Mouse (Mus musculus) gastrocnemius, adult 8-10 months (tissue): ENCODE data around the gene Slc35b4. TPM values are rescaled to one million over a fixed set of nuclear protein-coding genes. Genes with fewer than 3 reads are reported as not detected.

ENCODE experiments used
- DNase-seq, 2 experiments: peaks; one replicate each; pipeline ENCODE4 v3.0.0; 2022; ENCODE audit warnings: low spot score in 2 of 2
- total RNA-seq, 4 experiments: library from RNA; stranded (reverse); gene quantifications; 2 replicates each; pipeline ENCODE4 v1.2.4; 2022

Gene Slc35b4
- total RNA-seq, 4 experiments from 2014 or later: 7.4 to 9.8 (median 7.7) TPM

DNA sequence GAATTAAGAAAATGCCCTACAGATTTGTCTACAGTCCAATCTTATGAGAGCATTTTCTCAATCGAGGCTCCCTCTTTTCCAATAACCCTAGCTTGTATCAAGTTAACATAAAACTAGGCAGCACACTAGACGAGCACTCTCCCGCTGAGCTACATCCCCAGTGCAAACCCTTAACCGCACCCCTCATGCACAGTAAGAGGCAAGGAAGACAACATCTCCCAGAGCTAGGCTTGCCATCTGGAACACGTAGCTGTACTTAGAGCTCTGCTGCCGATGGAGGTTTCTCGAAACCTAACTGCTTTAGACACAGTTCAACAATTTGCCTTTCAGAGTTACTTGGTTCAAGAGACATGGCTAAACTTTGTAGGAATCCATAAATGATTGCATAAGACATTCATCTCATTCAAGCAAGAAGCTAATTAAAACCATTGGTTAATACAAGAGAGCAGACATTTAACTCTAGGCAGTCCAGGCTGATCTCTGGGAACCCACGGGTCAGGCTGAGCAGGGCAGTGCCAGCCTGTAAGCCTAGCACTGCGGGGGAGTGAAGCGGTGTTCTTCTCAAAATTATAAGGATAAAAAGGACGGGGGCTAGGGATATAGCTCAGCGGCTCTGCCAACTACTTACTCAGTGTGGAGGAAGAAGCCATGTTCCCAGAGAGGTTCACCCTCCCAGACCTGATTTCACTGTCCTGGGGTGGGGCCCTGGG, 5.0 kb downstream of the Slc35b4 start:
- DNase-seq: no peak

DNA sequence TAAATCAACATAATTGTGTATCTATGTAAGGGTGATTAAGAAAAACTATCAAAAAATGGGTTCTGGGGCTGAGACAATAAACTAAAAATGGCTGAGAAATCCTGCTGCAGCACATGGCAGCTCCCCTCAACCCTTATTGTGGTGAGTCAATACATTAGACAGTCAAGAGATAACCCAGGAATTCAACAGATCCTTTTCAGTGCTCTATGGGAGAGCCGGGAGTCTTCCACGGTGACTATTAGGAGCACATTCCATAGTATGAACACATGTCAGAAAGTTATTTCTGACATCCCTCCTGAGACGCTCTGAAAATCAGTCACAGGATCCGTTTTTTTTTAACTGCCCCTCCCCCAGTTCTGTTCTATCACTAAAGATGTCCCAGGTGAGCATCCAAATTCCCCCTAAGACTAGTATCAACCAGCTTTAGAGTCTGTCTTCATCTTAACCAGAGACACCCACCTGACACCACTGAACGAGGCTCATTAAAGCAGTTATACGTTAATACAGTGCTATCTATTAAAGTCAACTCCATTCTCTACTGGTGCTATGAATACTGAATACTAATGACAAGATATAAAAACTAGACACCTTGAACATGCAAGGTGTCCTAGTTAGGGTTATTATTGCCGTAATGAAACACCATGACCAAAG, 5.9 kb downstream of the Slc35b4 start:
- DNase-seq: no peak

DNA sequence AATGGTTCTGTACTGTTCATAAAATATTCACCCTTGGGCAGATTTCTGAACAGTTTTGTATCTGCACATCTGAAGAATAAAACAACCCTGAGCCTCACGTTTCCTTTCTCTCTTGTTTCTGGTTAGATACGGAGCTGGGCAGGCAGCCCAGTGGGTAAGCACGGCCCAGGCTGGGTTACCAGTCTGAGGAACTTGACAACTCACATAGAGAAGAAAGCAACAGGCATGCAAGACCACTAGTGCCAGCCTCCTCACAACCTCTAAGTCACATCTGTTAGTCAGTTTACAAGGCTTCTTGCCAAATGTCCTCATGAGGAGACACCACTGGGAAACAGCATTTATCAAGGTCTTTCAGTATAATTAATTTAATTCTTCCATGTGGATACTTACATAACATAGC, 8.1 kb downstream of the Slc35b4 start:
- DNase-seq: no peak

DNA sequence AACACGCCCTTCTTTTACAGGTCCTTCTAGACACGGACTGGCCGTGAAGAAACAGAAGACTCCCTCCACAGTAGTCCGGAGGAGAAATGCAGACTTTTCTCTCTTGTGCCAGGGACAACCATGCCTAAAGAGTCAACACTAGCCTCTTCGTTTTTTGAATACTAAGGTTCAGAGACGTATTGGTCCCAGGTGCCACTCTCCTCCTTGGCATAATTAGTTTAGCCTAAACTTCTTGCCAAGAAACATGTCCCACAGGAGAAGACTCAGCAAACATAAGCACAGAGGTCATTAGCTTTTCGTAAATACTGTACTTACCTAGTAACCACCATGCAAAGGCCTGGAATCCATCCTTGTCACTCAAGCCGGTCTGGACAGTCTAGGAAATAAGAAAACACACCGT, 13.9 kb downstream of the Slc35b4 start:
- DNase-seq: no peak

DNA sequence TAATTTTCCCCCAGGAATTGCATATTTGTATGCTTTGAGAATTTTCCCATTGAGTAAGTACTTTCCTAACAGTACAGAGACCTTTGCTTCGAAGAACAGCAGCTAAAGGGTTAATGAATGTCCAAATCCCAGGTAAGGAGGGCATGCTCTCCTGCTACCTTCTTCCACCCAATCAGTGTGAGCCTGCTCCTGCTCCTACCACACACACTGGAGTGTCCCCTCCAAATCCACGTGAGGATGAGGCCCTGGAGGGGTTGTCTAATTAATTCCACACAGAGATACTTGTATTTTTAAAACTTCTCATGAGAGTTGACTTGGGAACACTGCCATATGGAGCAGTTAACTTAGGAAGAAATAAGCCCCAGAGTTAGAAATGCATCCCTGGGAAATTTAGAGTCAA, 14.3 kb downstream of the Slc35b4 start:
- no peak for DNase-seq

DNA sequence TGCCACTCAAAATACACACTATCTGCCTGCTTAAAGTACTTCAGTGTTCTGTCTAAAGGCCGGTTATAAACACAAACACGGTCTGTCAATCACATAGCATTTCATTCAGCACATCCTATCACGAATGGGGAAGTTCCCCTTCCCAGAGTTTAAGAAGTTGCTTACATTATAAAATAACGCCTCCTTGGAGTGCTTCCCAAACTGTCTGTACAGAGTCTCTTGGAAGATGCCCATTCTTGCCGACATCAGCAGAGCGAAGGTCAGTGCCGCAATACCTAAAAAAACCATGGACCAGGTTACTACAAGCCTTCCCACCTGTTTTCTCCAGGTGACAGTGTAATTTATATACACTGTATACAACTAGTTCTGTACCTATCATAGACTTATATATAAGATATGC, 15.4 kb downstream of the Slc35b4 start:
- DNase-seq: no peak

DNA sequence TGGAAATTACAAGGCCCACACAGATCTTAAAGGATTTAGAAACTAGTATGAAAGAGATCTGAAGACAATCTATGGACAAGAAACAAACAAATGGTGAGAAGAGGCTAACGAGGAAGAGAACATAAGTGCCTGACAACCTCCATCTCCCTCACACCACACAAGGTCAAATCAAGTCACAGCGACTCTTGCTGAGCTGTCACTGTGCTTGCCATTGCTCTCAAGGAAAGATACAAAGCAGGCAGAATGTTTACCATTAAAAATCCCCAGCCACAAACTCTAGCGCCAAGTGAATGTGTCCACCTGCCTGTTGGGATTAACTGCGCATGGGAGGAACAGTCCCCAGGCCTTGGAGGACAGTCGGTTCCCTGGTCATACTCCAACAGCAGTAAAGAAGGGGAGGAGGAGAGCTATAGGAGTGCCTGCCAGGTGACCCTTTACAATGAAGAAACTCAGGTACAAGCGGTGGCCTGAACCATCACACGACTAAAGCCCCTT, 16.0 kb downstream of the Slc35b4 start:
- no peak for DNase-seq

DNA sequence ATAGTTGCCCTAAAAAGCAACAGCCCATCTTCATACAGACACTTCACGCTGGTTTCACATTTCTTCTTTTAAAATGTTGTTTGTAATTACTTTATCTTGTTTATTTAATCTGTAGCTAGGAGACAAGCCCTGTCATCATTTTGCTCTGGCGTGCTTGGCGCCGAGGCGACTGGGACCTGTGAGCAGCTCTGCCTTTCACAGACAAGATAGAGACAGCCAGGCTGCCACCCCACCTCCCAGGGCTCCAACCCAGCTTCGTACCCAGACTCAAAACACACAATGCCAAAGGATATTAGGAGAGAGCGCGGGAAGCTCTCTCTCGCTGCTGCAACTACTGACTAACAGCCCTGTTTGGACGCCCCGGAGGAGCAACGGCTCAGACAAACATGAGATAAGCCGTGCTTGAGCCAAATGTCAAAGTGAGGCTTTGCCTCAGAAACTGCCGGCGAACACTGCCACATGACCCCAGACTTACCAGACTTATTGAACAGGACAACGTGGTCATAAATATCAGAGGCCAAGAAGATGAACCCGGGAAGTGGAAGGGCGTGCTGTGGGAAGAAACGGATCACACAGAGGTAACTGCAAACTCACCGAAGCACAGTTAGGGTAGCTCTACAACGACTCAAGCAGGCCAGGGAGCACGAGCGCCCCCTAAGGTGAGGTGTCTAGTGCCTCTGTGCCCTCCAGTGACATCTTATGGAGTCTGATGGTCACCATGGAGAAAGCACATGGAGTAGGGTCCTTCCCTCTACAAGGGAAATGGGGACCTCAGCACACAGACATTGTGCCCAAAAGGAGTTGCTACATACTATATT, 16.7 kb downstream of the Slc35b4 start:
- DNase-seq: no peak

DNA sequence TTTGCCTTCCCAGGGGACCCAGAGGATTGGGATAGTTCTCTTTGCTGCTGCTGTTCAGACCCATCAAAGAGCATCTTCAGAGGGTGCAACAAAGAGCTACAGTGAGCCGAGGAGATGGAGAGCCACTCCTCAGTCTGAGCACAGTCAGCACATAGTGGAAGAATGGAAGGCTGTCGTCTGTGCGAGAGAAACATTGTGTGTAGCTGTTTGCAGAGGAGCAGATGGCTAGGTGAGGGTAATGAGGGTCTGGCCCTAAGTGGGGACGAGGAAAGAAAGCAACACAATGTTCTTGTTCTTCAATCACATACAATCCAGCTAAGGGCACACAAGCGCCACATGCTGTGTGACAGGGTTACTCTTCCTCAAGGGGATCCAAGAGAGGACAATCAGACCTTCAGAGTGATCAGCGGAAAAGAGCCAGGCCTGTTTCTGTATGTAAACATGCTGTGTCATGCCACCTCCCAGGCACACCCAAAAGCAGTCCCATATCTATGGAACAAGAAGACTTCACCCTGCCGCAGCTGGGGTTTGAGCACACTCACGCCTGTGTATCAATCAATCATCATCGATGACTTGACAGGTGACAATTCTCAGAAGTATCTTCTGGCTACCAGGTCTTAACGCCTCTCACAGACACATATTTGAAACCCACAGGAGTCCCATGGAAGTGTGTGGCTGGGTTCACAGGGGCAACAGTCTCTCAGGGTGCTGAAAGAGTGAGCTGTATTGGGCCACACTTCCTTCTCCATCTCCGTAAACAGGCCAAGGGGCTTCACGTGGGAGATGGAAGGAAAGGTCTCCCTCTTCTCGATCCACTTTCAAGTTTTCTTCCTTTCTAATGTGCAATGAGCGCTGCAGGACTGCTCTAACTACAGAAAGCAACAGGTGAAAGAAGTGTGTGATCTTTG, 19.8 kb downstream of the Slc35b4 start:
- DNase-seq: no peak

DNA sequence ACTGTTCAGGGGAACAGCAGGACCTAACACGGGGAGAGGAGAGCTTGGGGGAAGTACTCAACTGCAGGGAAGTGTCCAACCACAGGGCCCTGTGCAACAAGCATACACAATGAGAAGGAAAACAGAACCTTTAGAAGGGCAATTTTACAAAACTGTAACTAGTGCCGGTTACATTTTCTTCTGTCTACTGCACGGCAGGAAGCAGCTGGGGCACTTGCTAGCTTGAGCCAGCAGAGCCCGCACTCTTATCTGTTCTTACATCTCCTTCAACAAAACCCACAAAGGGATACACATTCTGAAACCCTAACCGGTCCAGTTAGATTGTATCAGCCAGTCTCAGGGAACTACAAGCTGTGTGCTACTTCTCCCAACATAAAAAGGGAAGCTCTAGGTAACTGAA, 20.9 kb downstream of the Slc35b4 start:
- DNase-seq: no peak

DNA sequence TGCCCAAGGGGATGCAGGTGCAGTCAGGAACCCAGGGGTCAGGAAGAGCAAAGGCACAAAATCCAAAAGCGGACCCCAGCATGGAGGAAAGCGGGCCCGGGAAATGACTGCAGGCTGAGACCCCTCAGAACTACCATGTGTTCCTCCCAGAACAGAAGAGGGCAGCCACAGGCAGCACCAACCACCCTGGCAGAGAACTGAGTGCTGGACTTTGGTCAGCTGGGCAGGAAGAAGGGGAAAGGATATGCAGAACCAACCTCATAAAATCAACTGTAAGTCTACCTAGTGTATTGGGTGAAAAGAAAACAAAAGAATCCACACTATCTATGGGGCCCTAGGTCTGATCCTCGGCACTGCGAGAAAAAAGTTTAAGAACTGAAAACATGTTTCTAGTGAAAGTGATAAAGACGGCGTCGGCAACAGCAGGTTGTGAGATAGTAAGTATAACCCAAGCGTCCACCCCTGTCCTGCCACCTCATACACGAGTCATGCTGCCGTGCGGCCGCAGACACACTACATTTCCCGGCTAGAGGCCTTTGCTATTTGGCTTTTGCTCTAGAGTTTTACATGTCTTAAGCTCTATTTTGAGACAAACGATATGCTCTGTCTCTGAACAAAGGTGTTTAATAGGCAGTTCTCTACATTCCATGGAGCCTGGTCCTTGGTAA, 21.6 kb downstream of the Slc35b4 start:
- no peak for DNase-seq

DNA sequence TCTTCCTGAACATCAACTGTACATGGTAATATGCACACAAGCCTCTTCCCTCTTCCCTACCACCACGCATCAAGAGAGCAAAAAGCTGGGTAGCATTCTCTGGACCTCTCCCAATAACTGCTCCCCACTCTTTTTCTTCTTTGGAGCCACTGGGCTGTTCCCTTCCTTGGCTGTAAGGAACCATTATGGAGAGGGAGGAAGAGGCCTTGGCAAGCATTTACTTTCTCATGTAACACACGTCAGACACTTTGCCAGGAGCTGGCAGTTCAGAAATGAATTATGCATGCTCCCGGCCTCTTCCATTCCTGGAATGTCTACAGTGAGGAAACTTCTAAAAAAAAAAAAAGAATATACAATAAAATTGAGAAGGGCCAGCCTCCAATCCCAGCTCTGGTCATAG, 22.7 kb downstream of the Slc35b4 start:
- peak in 1 of 2 experiments; percentile 13 for DNase-seq

DNA sequence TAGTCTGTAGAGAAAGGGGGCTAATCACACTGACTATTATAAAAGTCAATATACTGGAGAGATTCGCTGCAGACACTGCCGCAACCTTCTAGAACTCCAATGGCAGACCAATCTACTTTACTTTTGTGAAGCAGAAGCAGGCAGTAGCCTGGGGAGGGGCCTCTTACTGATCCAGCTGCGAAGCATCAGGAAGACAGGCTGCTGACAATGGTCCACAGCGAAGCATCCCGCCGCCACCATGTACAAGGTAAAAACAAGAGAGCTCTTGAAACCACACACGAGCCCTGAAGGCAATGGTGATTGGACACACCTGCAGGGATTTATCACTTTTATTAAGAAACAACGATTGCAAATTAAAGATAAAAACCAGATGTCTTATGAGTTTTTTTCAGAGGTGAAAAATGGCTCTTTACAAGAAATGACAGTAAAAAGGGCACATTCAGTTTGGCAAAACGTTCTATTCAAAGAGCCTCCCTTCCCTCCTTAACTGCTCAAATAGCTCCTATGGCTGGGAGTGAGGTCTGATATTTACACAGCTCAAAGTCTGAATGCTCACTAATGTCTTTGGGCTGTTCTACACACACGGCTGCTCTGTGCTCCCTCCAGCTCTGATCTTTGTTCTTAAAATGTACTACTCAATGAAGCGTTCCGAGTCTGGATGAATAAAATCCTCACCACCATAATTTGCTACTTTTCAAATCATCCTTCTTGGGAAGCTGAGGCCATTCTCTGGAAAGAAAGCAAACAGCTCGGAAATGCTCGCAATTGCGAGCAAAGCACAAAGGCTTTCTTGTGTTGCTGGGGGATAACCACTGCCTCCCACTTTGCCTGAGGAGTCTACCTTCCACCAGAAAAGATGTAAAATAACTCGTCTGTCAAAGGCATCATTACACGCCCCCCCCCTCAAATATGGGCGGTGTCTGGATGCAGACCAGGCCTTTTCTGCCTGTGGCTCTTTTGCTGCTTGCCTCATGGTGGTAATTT, 23.6 kb downstream of the Slc35b4 start:
- no peak for DNase-seq

DNA sequence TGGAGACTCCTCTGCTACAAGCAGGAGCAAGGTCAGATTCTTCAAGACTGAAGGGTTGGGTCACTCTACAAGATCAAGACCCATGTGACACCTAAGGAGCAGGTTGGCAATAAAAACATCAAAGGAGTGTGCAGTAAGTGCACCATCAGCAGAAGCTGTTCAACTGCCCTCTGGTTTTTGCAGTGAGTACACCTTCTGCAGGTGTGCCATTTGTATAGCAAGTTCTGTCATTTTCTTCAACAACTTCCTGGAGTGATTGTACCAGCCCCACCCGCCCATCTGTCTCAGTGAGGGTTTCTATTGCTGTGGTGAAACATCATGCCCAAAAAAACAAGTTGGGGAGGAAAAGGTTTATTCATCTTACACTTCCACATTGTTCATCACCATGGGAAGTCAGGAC, 27.1 kb downstream of the Slc35b4 start:
- DNase-seq: no peak

DNA sequence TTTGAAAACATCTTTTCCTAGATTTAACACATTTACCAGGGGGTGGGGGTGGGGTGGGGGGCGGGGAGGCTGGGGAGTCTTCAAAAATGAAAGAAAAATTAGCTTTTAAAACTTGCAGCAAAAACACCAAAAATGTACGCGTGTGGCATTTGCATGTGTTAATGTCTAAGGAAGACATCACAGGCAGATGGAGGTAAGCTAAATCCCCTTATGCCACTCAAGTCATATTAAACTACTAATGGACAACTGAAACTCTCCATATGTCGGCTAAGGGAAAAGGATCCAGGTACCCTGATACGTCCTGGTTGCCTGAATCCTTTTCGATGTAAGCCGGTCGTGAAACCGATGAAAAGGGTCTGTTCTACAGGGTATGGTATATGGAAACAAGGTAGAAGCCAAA, 27.8 kb downstream of the Slc35b4 start:
- DNase-seq: no peak

DNA sequence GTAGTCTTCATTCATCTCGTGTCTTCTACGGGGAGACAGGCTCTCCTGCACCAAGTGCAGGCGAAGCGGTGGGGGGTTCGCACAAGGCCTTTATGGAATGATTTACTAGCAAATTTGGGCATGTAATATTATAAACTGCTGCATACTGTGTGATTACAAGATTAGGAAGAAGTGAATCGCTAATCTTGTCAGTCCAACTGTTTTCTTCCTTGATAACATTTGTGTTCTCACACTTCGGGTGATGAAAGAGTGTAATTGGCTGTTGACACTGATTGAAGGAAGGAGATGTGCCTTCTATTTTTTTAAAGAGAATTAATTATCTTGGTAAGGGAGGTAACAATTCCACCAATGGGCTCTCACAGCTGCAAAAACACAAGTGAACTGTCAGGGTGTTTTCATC, 28.3 kb downstream of the Slc35b4 start:
- no peak for DNase-seq

DNA sequence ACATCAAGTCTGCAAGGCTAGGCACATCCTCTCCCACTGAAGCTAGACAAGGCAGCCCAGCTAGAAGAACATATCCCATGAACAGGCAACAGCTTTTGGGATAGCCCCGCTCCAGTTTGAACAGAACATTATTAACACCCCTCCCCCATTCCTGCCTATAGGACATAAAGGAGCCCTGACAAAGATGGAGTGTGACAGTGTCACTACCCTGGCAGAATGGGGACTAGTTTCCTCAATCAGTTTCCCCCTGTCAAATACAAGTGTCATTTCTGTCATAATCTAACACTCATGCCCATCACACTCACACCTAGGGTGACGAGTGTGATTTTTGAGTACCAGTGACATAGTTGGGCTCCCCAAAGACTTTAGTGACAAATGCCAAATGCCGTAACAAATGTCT, 28.9 kb downstream of the Slc35b4 start:
- DNase-seq: no peak

DNA sequence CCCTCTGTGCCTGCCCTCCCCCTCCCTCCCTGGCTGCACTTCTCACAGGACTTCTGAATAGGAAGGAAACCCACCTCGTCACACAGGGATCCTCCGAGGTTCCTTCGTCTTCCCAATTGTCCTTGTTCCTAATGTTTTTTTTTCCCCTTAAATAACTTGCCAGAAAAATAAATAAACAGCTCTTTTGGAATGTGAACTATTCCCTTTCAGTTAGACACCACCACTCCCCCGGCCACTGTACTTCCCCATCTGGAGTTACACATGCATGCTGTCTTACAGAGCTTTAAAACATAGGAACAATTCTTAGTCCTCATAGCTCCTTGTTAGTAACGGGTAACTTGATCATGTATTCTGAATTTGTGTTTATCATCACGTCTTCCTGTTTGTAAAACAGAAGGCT, 30.9 kb downstream of the Slc35b4 start:
- DNase-seq: no peak

DNA sequence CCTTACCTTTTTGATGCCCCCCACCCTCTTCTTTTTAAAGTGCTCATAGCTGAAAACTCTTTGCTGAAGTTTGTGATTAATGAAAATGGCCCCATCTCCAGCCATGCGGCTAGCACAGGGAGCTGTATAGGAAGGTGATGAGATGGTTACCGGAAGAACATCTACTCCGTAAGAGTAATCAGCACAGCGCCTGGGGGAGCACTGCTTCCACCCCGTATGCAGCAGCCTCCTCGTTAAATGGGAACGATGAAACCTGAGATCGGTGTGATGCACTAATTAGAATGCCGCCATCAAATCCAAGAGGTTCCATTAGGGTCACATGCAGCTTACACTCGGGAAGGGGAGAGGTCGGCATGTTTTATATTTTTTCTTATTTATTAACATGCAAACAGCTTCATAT, 34.0 kb downstream of the Slc35b4 start:
- DNase-seq: no peak

DNA sequence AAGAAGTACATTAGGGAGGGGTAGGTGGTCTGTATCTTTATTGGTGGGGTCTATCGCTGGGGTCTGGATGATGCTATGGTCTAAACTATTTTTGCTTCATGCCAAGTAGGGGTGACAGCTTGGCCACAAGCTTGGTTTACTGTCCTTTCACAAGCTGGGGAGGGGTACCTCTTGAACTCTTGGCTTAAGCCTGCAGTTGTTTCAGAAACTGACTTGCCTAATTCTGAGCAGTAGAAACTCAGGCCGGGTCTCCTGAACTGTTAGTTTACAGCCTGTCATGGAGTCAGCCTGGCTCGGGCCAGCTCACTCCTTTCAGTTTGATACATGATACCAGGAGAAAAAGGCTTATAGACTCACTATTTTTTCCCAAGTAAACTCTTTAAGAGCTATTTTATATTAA, 38.5 kb downstream of the Slc35b4 start:
- no peak for DNase-seq
